Mouse (Mus musculus) hematopoietic stem cell, adult 5-6 weeks (primary cell): ENCODE results near the gene Pi4kb. TPM values are rescaled to one million over a fixed set of nuclear protein-coding genes. Genes with fewer than 3 reads are reported as not detected.
"Not testable (repeated sequence)": the region's sequence is repeated elsewhere in the genome, so short reads cannot be mapped to it uniquely, and the experiment has no call there.

Experiments used
- ATAC-seq, 2 experiments: fragments of 125-278 bp in 1 of 2; replicated peaks in 1 of 2; 2 replicates each; pipeline ENCODE4 v1.8.0; 2016 to 2017; ENCODE audit warnings: inconsistent platforms in 2 of 2, mild to moderate bottlenecking in 2 of 2, moderate number of reproducible peaks in 2 of 2, low read depth in 1 of 2, moderate TSS enrichment in 1 of 2; ENCODE audit not compliant: low FRiP score in 2 of 2, poor library complexity in 2 of 2, severe bottlenecking in 2 of 2, insufficient read depth in 1 of 2, low TSS enrichment in 1 of 2
- total RNA-seq: library from RNA; stranded (forward); fragments of 172-1452, 232-1000 nt; gene quantifications from 2 replicates; pipeline ENCODE4 v1.2.3, GENCODE M21; 2017

The Pi4kb gene
- total RNA-seq, 1 experiment from 2014 or later: 28.3 TPM

GRCm38 (mm10) chr3:95003273-95003672 is 28.7 kb downstream of the Pi4kb start:
- no peak for ATAC-seq

- ATAC-seq: no peak
Measured at GRCm38 (mm10) chr3:95005651-95006050, 31.1 kb downstream of the Pi4kb start.

- no peak for ATAC-seq
Measured at GRCm38 (mm10) chr3:95007706-95008105, 33.2 kb downstream of the Pi4kb start.

GRCm38 (mm10) chr3:95010396-95010795 is 35.9 kb downstream of the Pi4kb start:
- no peak for ATAC-seq

GRCm38 (mm10) chr3:95012982-95013381 is 38.5 kb downstream of the Pi4kb start:
- no peak for ATAC-seq

- ATAC-seq: no peak
Measured at GRCm38 (mm10) chr3:95013699-95014427, 39.3 kb downstream of the Pi4kb start.

GRCm38 (mm10) chr3:95014428-95015151 is 40.1 kb downstream of the Pi4kb start:
- no peak for ATAC-seq

GRCm38 (mm10) chr3:95015337-95015872 is 40.9 kb downstream of the Pi4kb start, which contains the start of gene Zfp687:
Gene Zfp687, minus strand, starts transcription at chr3:95015448.
- ATAC-seq: peak; percentile 83 to 91

- peak; percentile 60 to 64 for ATAC-seq
Measured at GRCm38 (mm10) chr3:95015891-95016531, 41.5 kb downstream of the Pi4kb start.

- no peak for ATAC-seq
Measured at GRCm38 (mm10) chr3:95016532-95017056, 42.1 kb downstream of the Pi4kb start.

- ATAC-seq: no peak
Measured at GRCm38 (mm10) chr3:95018741-95019140, 44.2 kb downstream of the Pi4kb start.

- ATAC-seq: not testable (repeated sequence)
Measured at GRCm38 (mm10) chr3:95020956-95021355, 46.4 kb downstream of the Pi4kb start.

- ATAC-seq: no peak
Measured at GRCm38 (mm10) chr3:95024551-95024950, 50.0 kb downstream of the Pi4kb start.

- no peak for ATAC-seq
Measured at GRCm38 (mm10) chr3:95025202-95025601, 50.7 kb downstream of the Pi4kb start.

GRCm38 (mm10) chr3:95027057-95027645 is 52.6 kb downstream of the Pi4kb start:
- no peak for ATAC-seq

GRCm38 (mm10) chr3:95027701-95028100 is 53.2 kb downstream of the Pi4kb start:
- peak; percentile 58 to 85 for ATAC-seq

GRCm38 (mm10) chr3:95028603-95029002 is 54.1 kb downstream of the Pi4kb start:
- ATAC-seq: no peak
